Mouse (Mus musculus) ES-Bruce4 (cell line): ENCODE measurements at regions not wholly inside any gene's neighbourhood (a gene's known extent, or its start where the extent isn't known, plus 50 kb on each side); places are given as distances from the start of the nearest gene placed in this dataset.

Source experiments
- CTCF ChIP-seq: IDR thresholded peaks from one replicate; pipeline ENCODE4 v1.8.1; 2011; ENCODE audit warnings: low read depth, low read length
- EP300 ChIP-seq: IDR thresholded peaks from 2 replicates; pipeline ENCODE4 v1.6.1; 2011; ENCODE audit warnings: low read depth, low read length; ENCODE audit not compliant: insufficient read depth
- POLR2A ChIP-seq: IDR thresholded peaks from one replicate; pipeline ENCODE4 v1.8.1; 2011; ENCODE audit warnings: low read length; ENCODE audit not compliant: insufficient read depth

DNA sequence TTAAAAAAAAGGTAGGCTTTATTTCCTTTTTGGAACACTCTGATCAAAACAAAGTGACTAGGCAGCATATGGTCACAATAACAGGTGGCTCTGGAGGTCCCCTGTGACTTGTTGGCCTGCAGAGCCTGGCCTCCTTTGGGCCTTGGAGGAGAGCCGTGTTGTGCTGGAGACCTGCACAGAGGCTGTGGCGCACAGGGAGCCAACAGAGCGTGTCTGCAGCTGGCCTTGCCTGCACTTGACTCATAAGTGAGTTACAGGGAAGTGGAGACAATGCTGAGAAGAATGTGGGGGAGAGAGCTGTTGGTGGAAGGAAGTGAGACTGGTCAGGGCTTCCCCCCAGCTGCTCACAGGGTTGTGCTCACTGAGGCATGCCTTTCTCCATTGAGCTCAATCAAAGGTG, 175.7 kb downstream of the Foxo1 start:
- TF ChIP-seq CTCF (no peak), POLR2A (no peak), EP300 (no peak)
